Mouse (Mus musculus) forebrain, embryonic 16.5 days (tissue): Measurements from ENCODE around the gene Dimt1. TPM values are rescaled to one million over a fixed set of nuclear protein-coding genes. Genes with fewer than 3 reads are reported as not detected.
"Not testable (repeated sequence)": the region's sequence is repeated elsewhere in the genome, so short reads cannot be mapped to it uniquely, and the experiment has no call there.

Experiments used
- ATAC-seq: fragments of 200-750 bp; cut with Nextera tagmentation; 2 replicates; pipeline ENCODE4 v1.8.0; 2017; ENCODE audit warnings: mild to moderate bottlenecking, moderate library complexity
- H3K27ac ChIP-seq: fragments of 300-500 bp; sonication (generic); 2 replicates; pipeline ENCODE4 v1.5.1; 2014; ENCODE audit warnings: low read length, control low read depth
- H3K27me3 ChIP-seq: fragments of 300-500 bp; sonication (generic); replicated peaks from 2 replicates; pipeline ENCODE4 v1.6.1; 2014; ENCODE audit warnings: low read length; ENCODE audit not compliant: control insufficient read depth, insufficient read depth
- H3K36me3 ChIP-seq: fragments of 300-500 bp; sonication (generic); 2 replicates; pipeline ENCODE4 v1.6.1; 2014; ENCODE audit not compliant: control insufficient read depth, insufficient read depth
- H3K4me1 ChIP-seq: fragments of 300-500 bp; sonication (generic); replicated peaks from 2 replicates; pipeline ENCODE4 v1.6.1; 2014; ENCODE audit warnings: low read length; ENCODE audit not compliant: control insufficient read depth, insufficient read depth
- H3K4me2 ChIP-seq: fragments of 300-500 bp; sonication (generic); 2 replicates; pipeline ENCODE4 v1.6.1; 2014; ENCODE audit warnings: mild to moderate bottlenecking, low read length, control low read depth
- H3K4me3 ChIP-seq: fragments of 300-500 bp; sonication (generic); replicated peaks from 2 replicates; pipeline ENCODE4 v1.5.1; 2014; ENCODE audit warnings: mild to moderate bottlenecking, low read length, control low read depth
- H3K9ac ChIP-seq: fragments of 300-500 bp; sonication (generic); replicated peaks from 2 replicates; pipeline ENCODE4 v1.6.1; 2014; ENCODE audit warnings: low read depth, low read length, control low read depth
- H3K9me3 ChIP-seq: fragments of 300-500 bp; sonication (generic); 2 replicates; pipeline ENCODE4 v1.6.1; 2016; ENCODE audit warnings: low read length; ENCODE audit not compliant: control insufficient read depth
- WGBS: fragments of 180-500 bp; shearing (Covaris S2); extraction: QIAGEN DNeasy Blood & Tissue Kit; methylation state at CpG from one replicate; pipeline ENCODE4 v1.1.7; 2014; 5-methylcytosine and 5-hydroxymethylcytosine counted together
- polyA plus RNA-seq: library from polyadenylated mRNA; unstranded; fragments of >200 nt; fragmentation: Nextera tagmentation; extraction: Ambion mirVana; gene quantifications from 2 replicates; pipeline ENCODE4 v1.2.1, GENCODE M21; 2015

Gene Dimt1
- polyA plus RNA-seq = 50.5 and 54.0 TPM in 2 replicates

- Histone ChIP-seq H3K9me3 (no peaks in the 10 kb centered on the region), H3K27me3 (no peaks in the 10 kb centered on the region), H3K27ac (peak within 1 kb of the TSS; percentile 75), H3K4me2 (peak within 1 kb of the TSS; percentile 78), H3K36me3 (0 out of 2 replicates have a peak, but pooled peaks cover 2% of the 10 kb centered on the region), H3K9ac (peak within 1 kb of the TSS; percentile 90), H3K4me1 (peaks cover 18% of the 10 kb centered on the region), H3K4me3 (peak within 1 kb of the TSS; percentile 98)
- peak; percentile 100 for ATAC-seq
- WGBS = under 1% methylated on average over 61 of the region's 68 CpGs
These were observed at the start of gene Dimt1 for GRCm38 (mm10) chr13:106946594-106947540. Gene Dimt1, plus strand, starts transcription at chr13:106947127.

- Histone ChIP-seq H3K9me3 (no peaks in the 10 kb centered on the region), H3K4me3 (no peak overlapping the region), H3K27me3 (no peaks in the 10 kb centered on the region), H3K36me3 (peaks cover 4% of the 10 kb centered on the region), H3K4me2 (no peak overlapping the region), H3K9ac (no peak overlapping the region), H3K27ac (no peak overlapping the region), H3K4me1 (peaks cover 3% of the 10 kb centered on the region; the same call in 1 of the 2 replicates)
- 90% methylated on average over 3 of the region's 3 CpGs for WGBS
- no peak for ATAC-seq
These were observed 42.3 kb upstream of the Dimt1 start for GRCm38 (mm10) chr13:106904637-106905036.

- not testable (repeated sequence) for H3K4me2 ChIP-seq, H3K9me3 ChIP-seq, H3K4me1 ChIP-seq, H3K36me3 ChIP-seq, H3K9ac ChIP-seq, ATAC-seq, H3K4me3 ChIP-seq, H3K27ac ChIP-seq, H3K27me3 ChIP-seq
- 92% methylated on average over 6 of the region's 6 CpGs for WGBS
These were observed 41.8 kb upstream of the Dimt1 start for GRCm38 (mm10) chr13:106905154-106905553.

DNA sequence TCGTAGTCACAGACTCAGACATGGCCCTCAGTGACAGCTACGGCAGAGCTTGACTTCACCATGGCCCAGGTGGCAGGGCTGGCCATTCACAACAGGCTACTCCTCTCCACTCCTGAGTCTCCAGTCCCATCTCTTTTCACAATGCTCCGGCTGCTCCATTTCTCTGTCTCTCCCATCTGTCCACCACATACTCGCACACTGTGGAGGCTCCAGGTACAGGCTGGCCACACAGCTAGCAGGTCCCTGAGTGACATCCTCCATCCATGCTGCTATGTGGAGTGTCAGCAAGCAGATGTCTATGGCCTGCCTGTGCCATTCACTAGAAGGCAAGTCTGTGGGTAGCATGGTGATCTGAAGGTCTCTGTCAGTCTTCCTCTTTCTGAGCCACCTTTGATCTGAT is 39.7 kb upstream of the Dimt1 start:
- no peaks in the 10 kb centered on the region for H3K27me3 ChIP-seq
- WGBS = 97% methylated on average over 4 of the region's 4 CpGs
- no peak for ATAC-seq
- no peak overlapping the region for H3K4me3 ChIP-seq
- H3K9me3 ChIP-seq = no peaks in the 10 kb centered on the region
- H3K36me3 ChIP-seq = peaks cover 7% of the 10 kb centered on the region
- H3K4me1 ChIP-seq = peaks cover 3% of the 10 kb centered on the region; the same call in 1 of the 2 replicates
- H3K4me2 ChIP-seq = no peak overlapping the region
- H3K27ac ChIP-seq = no peak overlapping the region
- no peak overlapping the region for H3K9ac ChIP-seq

DNA sequence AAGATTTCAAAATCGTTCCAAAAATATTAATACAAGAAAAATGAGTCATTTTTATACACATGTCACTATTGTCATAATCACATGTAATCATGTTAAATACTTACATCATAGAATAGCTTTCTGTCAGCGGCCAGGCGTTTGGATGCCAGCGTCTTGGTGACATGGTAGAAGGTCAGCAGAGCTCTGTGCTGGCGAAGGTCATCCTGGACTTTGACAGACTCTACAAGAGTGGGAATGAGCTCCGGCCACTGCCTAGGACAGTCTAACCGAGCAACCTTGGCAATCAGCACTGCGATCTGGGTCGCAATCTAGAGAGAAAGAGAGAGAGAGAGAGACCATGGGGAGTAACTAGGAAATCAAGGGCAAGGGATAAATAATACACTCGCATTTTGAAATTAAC is 36.8 kb upstream of the Dimt1 start:
- no peaks in the 10 kb centered on the region for H3K27me3 ChIP-seq
- no peak overlapping the region for H3K27ac ChIP-seq
- H3K36me3 ChIP-seq = peaks cover 7% of the 10 kb centered on the region
- 96% methylated on average over 10 of the region's 10 CpGs for WGBS
- H3K4me2 ChIP-seq = no peak overlapping the region
- no peak overlapping the region for H3K4me3 ChIP-seq
- H3K9me3 ChIP-seq = no peaks in the 10 kb centered on the region
- no peaks in the 10 kb centered on the region for H3K4me1 ChIP-seq
- ATAC-seq = no peak
- H3K9ac ChIP-seq = no peak overlapping the region

DNA sequence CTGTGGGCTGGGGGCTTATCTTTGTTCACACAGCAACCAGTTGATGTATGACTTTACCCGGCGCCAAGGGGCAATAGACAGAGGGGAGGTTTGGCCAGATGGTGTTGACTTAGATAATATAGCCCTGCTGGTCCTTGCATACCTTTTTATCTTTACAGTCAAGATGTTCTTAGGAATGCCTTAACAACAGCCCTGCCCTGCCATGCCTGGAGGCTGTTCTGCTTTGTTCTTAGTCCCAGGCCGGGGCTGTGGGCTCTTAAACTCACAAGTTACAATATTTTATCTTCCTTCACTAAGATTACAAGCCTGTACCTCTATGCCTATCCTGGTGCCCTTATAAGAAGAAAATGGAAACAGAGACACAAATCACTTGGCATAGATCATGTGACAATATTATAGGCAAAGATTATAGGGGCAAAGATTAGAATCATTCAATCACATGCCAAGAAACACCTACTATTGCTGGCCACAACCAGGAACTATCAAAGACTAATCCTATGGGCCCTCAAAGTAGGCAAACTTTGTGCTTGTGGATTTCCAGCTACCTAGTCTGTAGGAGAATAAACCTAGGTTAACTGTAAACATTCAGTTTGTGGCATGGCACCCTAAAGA is 33.7 kb upstream of the Dimt1 start:
- no peak overlapping the region for H3K4me3 ChIP-seq
- WGBS = 90% methylated on average over 3 of the region's 3 CpGs
- H3K4me1 ChIP-seq = no peaks in the 10 kb centered on the region
- H3K9me3 ChIP-seq = no peaks in the 10 kb centered on the region
- no peak overlapping the region for H3K4me2 ChIP-seq
- no peaks in the 10 kb centered on the region for H3K27me3 ChIP-seq
- no peak overlapping the region for H3K27ac ChIP-seq
- ATAC-seq = no peak
- H3K36me3 ChIP-seq = peaks cover 7% of the 10 kb centered on the region; the same call in 1 of the 2 replicates
- no peak overlapping the region for H3K9ac ChIP-seq

- H3K4me1 ChIP-seq = no peaks in the 10 kb centered on the region
- H3K36me3 ChIP-seq = peaks cover 5% of the 10 kb centered on the region; the same call in 1 of the 2 replicates
- WGBS = 85% methylated on average over 7 of the region's 7 CpGs
- no peak overlapping the region for H3K9ac ChIP-seq
- no peak overlapping the region for H3K4me2 ChIP-seq
- peak; percentile 68 for ATAC-seq
- H3K9me3 ChIP-seq = no peaks in the 10 kb centered on the region
- no peak overlapping the region for H3K27ac ChIP-seq
- no peak overlapping the region for H3K4me3 ChIP-seq
- no peaks in the 10 kb centered on the region for H3K27me3 ChIP-seq
These were observed 28.4 kb upstream of the Dimt1 start for GRCm38 (mm10) chr13:106918322-106919050.

GRCm38 (mm10) chr13:106925921-106926320 is 21.0 kb upstream of the Dimt1 start:
- not testable (repeated sequence) for H3K9ac ChIP-seq, H3K9me3 ChIP-seq, H3K4me1 ChIP-seq, H3K27ac ChIP-seq, H3K27me3 ChIP-seq, H3K4me2 ChIP-seq, H3K4me3 ChIP-seq, ATAC-seq, H3K36me3 ChIP-seq
- WGBS = 94% methylated on average over 3 of the region's 3 CpGs

- H3K9me3 ChIP-seq = no peaks in the 10 kb centered on the region
- H3K4me3 ChIP-seq = no peak overlapping the region
- peaks cover 4% of the 10 kb centered on the region for H3K36me3 ChIP-seq
- no peak overlapping the region for H3K9ac ChIP-seq
- WGBS = 98% methylated on average over 4 of the region's 4 CpGs
- H3K4me2 ChIP-seq = no peak overlapping the region
- no peaks in the 10 kb centered on the region for H3K27me3 ChIP-seq
- H3K4me1 ChIP-seq = no peaks in the 10 kb centered on the region
- no peak for ATAC-seq
- H3K27ac ChIP-seq = no peak overlapping the region
These were observed 18.6 kb upstream of the Dimt1 start for GRCm38 (mm10) chr13:106928296-106928695.
